Mouse (Mus musculus) erythroblast, embryonic 14.5 days (primary cell): Measurements from ENCODE around the gene Smok2b.

Experiments
- GATA1 ChIP-seq: IDR thresholded peaks from 2 replicates; pipeline ENCODE4 v1.6.1; 2012; ENCODE audit warnings: low read length, inconsistent platforms, mixed read lengths
- TAL1 ChIP-seq: IDR thresholded peaks from 3 replicates; pipeline ENCODE4 v1.6.1; 2012; ENCODE audit warnings: low read length, inconsistent platforms, mixed read lengths

GRCm38 (mm10) chr17:13215595-13215994, 14.5 kb upstream of the Smok2b start:
- TF ChIP-seq TAL1 (no peak), GATA1 (no peak)
